ENCODE assay signal across 8 mouse cellular contexts in genomic region chr6:146501316-146501865, GRCm38 (mm10). TPM values are rescaled to one million over a fixed set of nuclear protein-coding genes. Genes with fewer than 3 reads are reported as not detected.
DNase-seq lines count a peak whose midpoint lies in the region; ATAC-seq and TF ChIP-seq lines count a peak whose summit lies in the region.

No protein-coding gene starts in this region.

- no peak for TF ChIP-seq CTCF in kidney, adult 2 months (conservative IDR thresholded peaks at IDR 0.05; ENCODE audit: insufficient read depth, insufficient read length, low read depth, low read length)
- peak; percentile 10; the same call in 1 of the 2 replicates for TF ChIP-seq CTCF in thymus, adult 2 months (IDR thresholded peaks at IDR 0.05; ENCODE audit: borderline replicate concordance, control insufficient read depth, extremely low read depth, insufficient read depth, low read length, poor library complexity)

- H3K27me3 ChIP-seq in embryonic facial prominence, embryonic 11.5 days (ENCODE audit: control insufficient read depth, insufficient read depth, low read length): no peaks in the 10 kb centered on the region
- H3K27me3 ChIP-seq in kidney, adult 2 months (replicated peaks; ENCODE audit: control insufficient read depth, insufficient read depth, low read length): no peaks in the 10 kb centered on the region
- H3K27me3 ChIP-seq in neural tube, embryonic 13.5 days: peaks cover 33% of the 10 kb centered on the region
- no peaks in the 10 kb centered on the region for H3K27me3 ChIP-seq in thymus, adult 2 months (ENCODE audit: control insufficient read depth, insufficient read depth, low read length)

- DNase-seq in 3T3-L1 (ENCODE audit: low read depth, low spot score) (peak; percentile 69), NIH3T3 (ENCODE audit: low read depth) (peak; percentile 55)
- peak; percentile 52 for DNase-seq in embryonic facial prominence, embryonic 11.5 days (ENCODE audit: low spot score)
- peak; percentile 79 to 81 for DNase-seq in heart, adult 9 months (ENCODE audit: low spot score in 2 of 2)
- DNase-seq in kidney, adult 2 months: peak; percentile 62
- peak; percentile 60 to 62 for DNase-seq in lung, adult 18-20 months
- DNase-seq in thymus, adult 2 months: peak; percentile 81

- no peaks in the 10 kb centered on the region for H3K36me3 ChIP-seq in embryonic facial prominence, embryonic 11.5 days (replicated peaks; ENCODE audit: control insufficient read depth, insufficient read depth, low read depth, low read length)
- no peaks in the 10 kb centered on the region for H3K36me3 ChIP-seq in kidney, adult 2 months (ENCODE audit: control insufficient read depth, insufficient read depth, low read length)
- H3K36me3 ChIP-seq in neural tube, embryonic 13.5 days: no peaks in the 10 kb centered on the region
- no peaks in the 10 kb centered on the region for H3K36me3 ChIP-seq in thymus, adult 2 months (ENCODE audit: control insufficient read depth, insufficient read depth, low read length)

- no peaks in the 10 kb centered on the region for H3K9me3 ChIP-seq in embryonic facial prominence, embryonic 11.5 days (replicated peaks; ENCODE audit: control insufficient read depth, low read length)
- H3K9me3 ChIP-seq in neural tube, embryonic 13.5 days: no peaks in the 10 kb centered on the region

- H3K4me2 ChIP-seq in embryonic facial prominence, embryonic 11.5 days (ENCODE audit: low read depth, low read length): peak overlapping the region; percentile 98
- H3K4me2 ChIP-seq in neural tube, embryonic 13.5 days: peak overlapping the region; percentile 99

- H3K27ac ChIP-seq in embryonic facial prominence, embryonic 11.5 days (replicated peaks; ENCODE audit: low read depth, low read length): no peak overlapping the region
- peak overlapping the region; percentile 71 for H3K27ac ChIP-seq in kidney, adult 2 months (ENCODE audit: insufficient read depth, low read depth, low read length)
- peak overlapping the region; percentile 52 for H3K27ac ChIP-seq in neural tube, embryonic 13.5 days (replicated peaks)
- H3K27ac ChIP-seq in thymus, adult 2 months (ENCODE audit: control insufficient read depth, insufficient read depth, low read length): peak overlapping the region; percentile 82

- ATAC-seq in embryonic facial prominence, embryonic 11.5 days (replicated peaks; ENCODE audit: insufficient number of reproducible peaks, low FRiP score, low TSS enrichment, low read depth): peak; percentile 35
- peak; percentile 49 for ATAC-seq in neural tube, embryonic 13.5 days (ENCODE audit: low read depth)

- WGBS in embryonic facial prominence, embryonic 11.5 days: under 1% methylated on average over 30 of the region's 30 CpGs
- under 1% methylated on average over 30 of the region's 30 CpGs for WGBS in kidney, adult 2 months
- WGBS in neural tube, embryonic 13.5 days: under 1% methylated on average over 30 of the region's 30 CpGs
- WGBS in thymus, adult 2 months: under 1% methylated on average over 30 of the region's 30 CpGs

- no peak for TF ChIP-seq POLR2A in kidney, adult 2 months (IDR thresholded peaks at IDR 0.05; ENCODE audit: low read depth, low read length)
- TF ChIP-seq POLR2A in thymus, adult 2 months (IDR thresholded peaks at IDR 0.05; ENCODE audit: control insufficient read depth, extremely low read depth, insufficient read depth, low read length, poor library complexity): no peak; the same call in 1 of the 2 replicates

- peak overlapping the region; percentile 68 for H3K4me3 ChIP-seq in embryonic facial prominence, embryonic 11.5 days (ENCODE audit: low read depth, low read length)
- H3K4me3 ChIP-seq in kidney, adult 2 months (ENCODE audit: insufficient read depth, low read depth, low read length): peak overlapping the region; percentile 63
- peak overlapping the region; percentile 62 for H3K4me3 ChIP-seq in neural tube, embryonic 13.5 days
- peak overlapping the region; percentile 82 for H3K4me3 ChIP-seq in thymus, adult 2 months (ENCODE audit: control insufficient read depth, insufficient read depth, low read length)

- H3K4me1 ChIP-seq in embryonic facial prominence, embryonic 11.5 days (ENCODE audit: control insufficient read depth, insufficient read depth, low read length): no peaks in the 10 kb centered on the region
- H3K4me1 ChIP-seq in kidney, adult 2 months (ENCODE audit: control insufficient read depth, insufficient read depth, low read length): peaks cover 8% of the 10 kb centered on the region; the same call in 1 of the 2 replicates
- peaks cover 23% of the 10 kb centered on the region for H3K4me1 ChIP-seq in neural tube, embryonic 13.5 days (replicated peaks)
- peaks cover 30% of the 10 kb centered on the region for H3K4me1 ChIP-seq in thymus, adult 2 months (replicated peaks; ENCODE audit: control insufficient read depth, insufficient read depth, low read length)

- H3K9ac ChIP-seq in embryonic facial prominence, embryonic 11.5 days (replicated peaks; ENCODE audit: low read length): peak overlapping the region; percentile 58
- peak overlapping the region; percentile 72 for H3K9ac ChIP-seq in neural tube, embryonic 13.5 days

RNA-seq across cellular contexts. Expression of gene Itpr2, which starts 0.6 kb away (rescaled TPM):
- polyA plus RNA-seq in embryonic facial prominence, embryonic 11.5 days (2014; fragmentation: Nextera tagmentation; extraction: Ambion mirVana): 3.3 and 3.9 TPM in 2 replicates
- polyA plus RNA-seq in kidney, adult 2 months (2012; rRNA removed): 31.9 and 35.8 TPM in 2 replicates
- polyA plus RNA-seq in neural tube, embryonic 13.5 days (2015; fragmentation: Nextera tagmentation; extraction: Ambion mirVana): 5.5 and 9.6 TPM in 2 replicates
- polyA plus RNA-seq in thymus, adult 2 months (2012; rRNA removed): 60.3 and 61.8 TPM in 2 replicates
